Mouse (Mus musculus) embryo, embryonic 9.5 days (tissue): Measurements from ENCODE around the gene Cilp2.

Experiments
- DNase-seq: peaks from one replicate; pipeline ENCODE4 v3.0.0-alpha.2; 2017; ENCODE audit errors: extremely low spot score

Cilp2 gene

GRCm38 (mm10) chr8:69887289-69888243 lies at the start of gene Cilp2:
Cilp2 (minus strand) TSS chr8:69887687.
- peak; percentile 33 for DNase-seq

- peak; percentile 39 for DNase-seq
Observed at GRCm38 (mm10) chr8:69936050-69936794, 48.7 kb upstream of the Cilp2 start.

- DNase-seq: no peak
Observed at GRCm38 (mm10) chr8:69935431-69935830, 47.9 kb upstream of the Cilp2 start.

GRCm38 (mm10) chr8:69934582-69934981 lies 47.1 kb upstream of the Cilp2 start:
- DNase-seq: no peak

- DNase-seq: no peak
Observed at GRCm38 (mm10) chr8:69933811-69934210, 46.3 kb upstream of the Cilp2 start.

- no peak for DNase-seq
Observed at GRCm38 (mm10) chr8:69926901-69927300, 39.4 kb upstream of the Cilp2 start.

- DNase-seq: no peak
Observed at GRCm38 (mm10) chr8:69923986-69924385, 36.5 kb upstream of the Cilp2 start.

- no peak for DNase-seq
Observed at GRCm38 (mm10) chr8:69921141-69921540, 33.7 kb upstream of the Cilp2 start.

- peak; percentile 55 for DNase-seq
Observed at GRCm38 (mm10) chr8:69919876-69920662, 32.6 kb upstream of the Cilp2 start.

GRCm38 (mm10) chr8:69919010-69919409 lies 31.5 kb upstream of the Cilp2 start:
- peak; percentile 84 for DNase-seq

GRCm38 (mm10) chr8:69918506-69918905 lies 31.0 kb upstream of the Cilp2 start:
- DNase-seq: no peak

- DNase-seq: no peak
Observed at GRCm38 (mm10) chr8:69915748-69916147, 28.3 kb upstream of the Cilp2 start.

- DNase-seq: no peak
Observed at GRCm38 (mm10) chr8:69914526-69914925, 27.0 kb upstream of the Cilp2 start.

- no peak for DNase-seq
Observed at GRCm38 (mm10) chr8:69912478-69913074, 25.1 kb upstream of the Cilp2 start.

GRCm38 (mm10) chr8:69911917-69912316 lies 24.4 kb upstream of the Cilp2 start:
- no peak for DNase-seq

GRCm38 (mm10) chr8:69907106-69907505 lies 19.6 kb upstream of the Cilp2 start:
- no peak for DNase-seq

- no peak for DNase-seq
Observed at GRCm38 (mm10) chr8:69906260-69906659, 18.8 kb upstream of the Cilp2 start.

GRCm38 (mm10) chr8:69904096-69904495 lies 16.6 kb upstream of the Cilp2 start:
- DNase-seq: no peak

GRCm38 (mm10) chr8:69903063-69903542 lies 15.6 kb upstream of the Cilp2 start:
- peak; percentile 97 for DNase-seq

- DNase-seq: peak; percentile 58
Observed at GRCm38 (mm10) chr8:69902163-69903062, 14.9 kb upstream of the Cilp2 start, which contains the start of the genes Tssk6, Ndufa13 and Yjefn3. Tssk6 (plus strand) TSS chr8:69902184. Ndufa13 (minus strand) TSS chr8:69902558. Yjefn3 (minus strand) TSS chr8:69902712.
